Mouse (Mus musculus) thymus, postnatal 36 days (tissue): Measurements from ENCODE around the gene Slc25a26.
"Not testable (repeated sequence)": the region's sequence is repeated elsewhere in the genome, so short reads cannot be mapped to it uniquely, and the experiment has no call there.

ENCODE experiments used
- DNase-seq, 2 experiments: peaks; one replicate each; pipeline ENCODE4 v3.0.0; 2022; ENCODE audit warnings: mixed read lengths in 2 of 2

The Slc25a26 gene

DNA sequence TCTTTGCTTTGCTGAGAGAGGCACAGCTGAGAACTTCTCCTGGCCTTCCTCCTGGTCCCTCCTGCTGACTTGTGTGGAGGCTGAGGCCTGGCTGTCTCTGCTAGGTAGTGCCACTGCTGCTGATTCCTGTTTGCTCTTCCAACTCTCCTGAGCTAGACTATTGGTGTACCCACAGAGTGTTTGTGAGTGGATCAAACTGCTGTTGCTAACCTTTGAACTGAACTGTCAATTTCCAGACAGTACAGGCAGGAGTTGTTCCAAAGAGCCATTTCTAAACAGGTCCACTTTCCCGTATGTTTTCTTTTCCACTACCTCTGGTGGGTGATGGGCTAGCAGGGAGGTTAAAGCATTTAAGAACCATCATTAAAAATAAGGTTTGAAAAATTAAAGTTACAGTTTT lies 58.5 kb downstream of the Slc25a26 start:
- DNase-seq = not testable (repeated sequence)

DNA sequence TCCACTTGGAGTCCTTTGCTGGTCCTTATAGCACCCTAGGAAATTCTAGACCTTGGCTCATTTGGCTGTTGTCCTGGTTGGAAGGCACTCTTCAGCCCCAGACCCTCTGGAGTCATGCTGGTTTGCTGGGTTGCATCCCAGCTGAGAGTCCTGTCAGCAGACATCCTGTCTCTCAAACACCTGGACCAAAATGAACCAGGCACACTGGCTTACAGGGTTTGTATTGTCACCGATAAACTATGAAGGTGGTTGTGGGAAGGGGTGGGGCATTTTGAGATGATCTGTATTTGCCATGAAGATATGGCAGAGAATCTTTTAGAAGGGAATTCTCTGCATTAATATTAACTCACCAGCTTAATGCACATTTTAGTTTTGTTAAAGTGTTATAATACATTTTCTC lies 60.8 kb downstream of the Slc25a26 start:
- no peak for DNase-seq

GRCm38 (mm10) chr6:94561346-94561745 lies 61.2 kb downstream of the Slc25a26 start:
- DNase-seq = no peak

GRCm38 (mm10) chr6:94563203-94563940 lies 63.2 kb downstream of the Slc25a26 start:
- no peak for DNase-seq

GRCm38 (mm10) chr6:94565766-94566165 lies 65.6 kb downstream of the Slc25a26 start:
- DNase-seq = no peak

- DNase-seq = no peak
These were observed 67.9 kb downstream of the Slc25a26 start for GRCm38 (mm10) chr6:94568040-94568439.

DNA sequence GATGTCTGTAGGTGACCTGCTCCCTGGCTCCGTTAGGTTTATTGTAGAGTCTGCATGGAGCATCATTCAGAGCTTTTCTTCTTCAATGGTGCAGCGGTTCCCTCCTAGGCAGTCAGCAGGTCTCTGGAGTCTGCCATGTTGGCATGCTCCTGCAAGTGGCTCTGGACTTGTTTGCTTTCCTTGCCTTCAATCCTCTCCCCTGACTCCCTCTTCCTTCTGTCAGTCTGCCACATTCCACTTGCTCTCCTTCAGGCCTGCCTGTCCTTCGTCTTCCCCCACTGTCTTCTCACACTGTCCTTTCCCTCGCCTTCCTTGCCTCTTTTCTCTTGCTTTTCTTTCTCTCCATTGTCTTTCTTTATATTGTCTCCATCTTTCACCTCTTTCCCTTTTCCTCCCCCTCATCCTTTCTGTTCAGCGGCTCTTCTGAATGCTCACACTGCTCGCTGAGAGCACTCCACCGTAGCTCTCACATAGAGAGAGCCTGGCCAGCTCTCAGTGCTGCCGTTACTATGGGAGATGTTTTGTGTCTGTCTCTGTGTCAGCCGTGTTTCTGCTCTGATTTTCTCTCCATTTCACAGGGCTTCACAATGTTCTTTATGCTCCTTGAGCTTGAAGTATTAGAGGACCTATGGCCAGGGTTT lies 75.5 kb downstream of the Slc25a26 start:
- no peak for DNase-seq

DNA sequence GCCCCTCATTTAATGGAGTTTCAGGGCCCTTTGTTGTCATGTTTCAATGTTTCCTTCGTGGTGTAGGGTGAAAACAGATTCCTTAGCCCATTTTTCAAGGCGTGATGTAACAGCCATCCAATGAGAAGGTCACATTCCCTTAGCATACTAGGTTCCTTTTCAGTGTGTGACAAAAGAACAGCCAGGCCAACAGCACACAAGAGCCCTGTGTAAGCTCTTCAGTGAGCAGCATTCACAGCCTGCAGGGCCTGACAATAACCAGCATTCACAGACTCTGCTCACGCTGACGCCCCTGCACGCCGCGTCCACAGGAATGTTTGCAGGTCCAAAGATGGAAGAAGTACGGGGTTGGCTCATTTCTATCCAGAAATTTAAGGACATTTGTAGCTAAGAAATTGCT lies 77.9 kb downstream of the Slc25a26 start:
- DNase-seq = no peak

DNA sequence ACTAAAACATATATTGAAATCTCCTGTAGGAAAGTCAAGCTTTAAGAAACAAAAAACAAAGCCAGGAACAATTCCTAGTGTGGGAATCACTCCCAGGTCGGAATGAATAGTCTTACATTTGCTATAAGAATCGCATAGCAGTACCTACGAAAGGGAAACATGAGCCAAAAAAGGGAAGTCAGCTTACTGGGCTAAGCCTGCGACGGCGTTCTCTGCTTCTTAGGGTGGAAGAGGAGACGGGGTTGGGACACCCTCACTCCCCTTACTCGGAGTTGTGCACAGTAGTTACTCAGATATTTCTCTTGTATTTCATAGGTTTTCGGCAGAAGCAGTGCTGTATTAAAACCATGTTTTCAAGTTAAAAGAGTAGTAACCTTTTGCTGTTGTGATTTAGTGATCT lies 81.9 kb downstream of the Slc25a26 start:
- DNase-seq = no peak

DNA sequence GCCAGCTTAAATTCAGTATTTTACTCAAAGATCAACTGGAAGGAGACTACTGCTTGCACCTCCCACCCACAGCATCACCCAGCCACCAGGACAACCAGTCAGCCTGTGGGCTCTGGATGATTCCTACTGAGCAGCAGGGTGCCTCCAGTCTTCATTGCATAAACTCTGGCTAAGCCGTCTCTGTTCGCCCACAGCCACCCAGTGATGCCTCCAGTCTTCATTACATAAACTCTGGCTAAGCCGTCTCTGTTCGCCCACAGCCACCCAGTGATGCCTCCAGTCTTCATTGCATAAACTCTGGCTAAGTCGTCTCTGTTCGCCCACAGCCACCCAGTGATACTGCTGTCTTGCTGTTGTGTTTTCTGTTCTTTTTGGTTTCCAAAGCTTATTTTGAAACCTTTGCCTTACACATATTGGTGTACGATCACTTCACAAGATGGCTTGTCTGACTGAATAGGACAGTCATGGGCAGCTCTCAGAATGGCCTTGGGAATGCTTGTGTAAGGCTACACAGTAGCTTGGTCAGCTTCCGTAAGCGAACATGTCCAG lies 84.1 kb downstream of the Slc25a26 start:
- no peak for DNase-seq

DNA sequence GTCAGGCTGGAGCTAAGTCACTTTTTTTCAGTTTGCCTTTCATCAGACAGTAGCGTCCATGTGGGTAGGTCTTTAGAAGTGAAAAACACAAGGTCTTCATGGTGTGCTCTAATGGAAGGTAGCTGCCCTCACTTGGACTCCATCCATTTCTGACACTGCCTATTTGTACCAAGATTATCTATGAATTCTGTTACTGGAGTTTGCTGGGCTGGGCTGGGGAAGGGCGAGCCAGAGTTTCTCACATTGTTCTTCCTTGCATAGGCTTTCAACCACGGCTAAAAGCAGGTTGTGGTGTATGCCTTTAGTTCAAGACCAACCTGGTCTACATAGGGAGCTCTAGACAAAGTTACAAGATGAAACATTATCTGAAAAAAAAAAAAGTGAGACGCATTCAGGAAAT lies 84.8 kb downstream of the Slc25a26 start:
- DNase-seq = no peak

DNA sequence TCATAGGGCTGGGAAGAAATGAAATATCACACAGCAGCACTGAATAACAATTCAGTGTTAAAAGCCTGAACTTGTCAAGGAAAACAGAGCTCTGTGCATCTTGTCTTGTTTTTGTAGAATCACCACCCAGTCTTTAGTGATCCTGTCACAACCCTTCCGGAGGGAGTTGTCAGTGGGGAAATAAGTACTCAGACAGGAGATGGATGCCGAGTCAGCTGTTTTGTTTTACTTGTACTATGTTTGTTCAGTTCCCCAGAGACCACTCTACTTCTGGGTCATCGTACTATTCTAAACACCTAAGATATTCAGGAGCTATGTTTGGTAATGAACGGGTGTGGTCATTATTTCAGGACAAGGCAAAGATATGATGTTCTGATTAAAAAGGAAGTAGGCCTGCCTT lies 88.2 kb downstream of the Slc25a26 start:
- DNase-seq = no peak

- DNase-seq = no peak
These were observed 92.1 kb downstream of the Slc25a26 start for GRCm38 (mm10) chr6:94592243-94592642.

GRCm38 (mm10) chr6:94592710-94593109 lies 92.6 kb downstream of the Slc25a26 start:
- no peak for DNase-seq

DNA sequence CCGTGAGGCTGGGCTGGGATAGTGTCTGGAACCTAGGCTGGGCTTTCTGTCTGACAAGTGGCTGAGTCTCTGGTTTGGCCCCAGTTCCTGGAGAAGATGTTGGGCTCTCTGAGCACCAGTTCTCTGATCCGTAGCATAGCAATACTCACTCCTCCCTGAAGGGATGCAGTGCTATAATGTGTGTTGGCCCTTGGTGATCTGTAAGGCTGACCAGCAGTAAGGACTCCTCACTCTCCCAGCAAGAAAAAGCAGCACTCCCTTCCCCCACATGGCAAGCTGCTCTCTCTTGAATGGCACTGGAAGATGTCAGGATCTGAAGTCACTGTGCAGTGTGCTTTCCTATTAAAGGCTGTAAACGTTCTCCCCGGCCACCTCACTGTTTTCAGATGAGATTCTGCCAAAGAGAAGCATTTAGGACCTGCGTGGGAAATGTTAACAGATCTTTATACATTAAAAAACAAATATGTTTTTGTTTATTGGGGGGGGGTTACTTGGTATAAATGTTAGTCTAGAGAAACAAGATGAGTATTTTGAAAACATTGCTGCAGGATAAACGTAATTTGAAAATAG lies 94.0 kb downstream of the Slc25a26 start:
- DNase-seq = no peak

GRCm38 (mm10) chr6:94594711-94595110 lies 94.6 kb downstream of the Slc25a26 start:
- DNase-seq = no peak

GRCm38 (mm10) chr6:94595206-94595605 lies 95.1 kb downstream of the Slc25a26 start:
- DNase-seq = no peak

DNA sequence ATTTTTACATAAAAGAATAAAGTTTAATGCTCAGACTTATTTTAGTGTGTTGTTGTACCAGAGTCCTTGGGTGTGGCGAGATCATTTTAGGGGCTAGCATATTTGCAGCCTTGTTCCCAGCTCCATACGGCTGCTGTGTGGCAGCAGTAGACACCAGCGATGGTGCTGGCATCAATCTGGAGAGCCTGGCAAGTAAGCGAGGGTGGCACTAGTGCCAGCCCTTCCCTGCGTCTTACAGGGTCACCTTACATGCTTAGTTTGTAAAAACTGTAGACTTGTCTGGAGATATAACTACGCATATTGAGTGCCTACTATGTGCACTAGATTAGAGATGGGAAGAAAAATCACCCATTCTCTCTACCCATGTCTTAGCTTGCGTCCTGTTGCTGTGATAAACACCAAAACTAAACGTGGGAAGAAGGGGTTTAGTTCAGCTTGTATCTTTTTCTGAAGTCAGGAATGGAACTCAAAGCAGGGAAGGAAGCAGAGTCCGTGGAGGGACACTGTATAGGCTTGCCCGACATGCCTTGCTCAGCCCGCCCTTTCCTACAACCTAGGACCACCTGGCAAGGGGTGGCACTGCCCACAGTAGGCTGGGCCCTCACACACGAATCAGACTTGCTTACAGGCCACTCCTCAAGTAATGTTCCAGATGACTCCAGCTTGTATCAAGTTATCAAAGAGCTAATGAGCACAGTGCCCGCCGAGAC lies 96.1 kb downstream of the Slc25a26 start:
- no peak for DNase-seq

GRCm38 (mm10) chr6:94596761-94597485 lies 96.8 kb downstream of the Slc25a26 start:
- DNase-seq = peak; percentile 38 to 45

DNA sequence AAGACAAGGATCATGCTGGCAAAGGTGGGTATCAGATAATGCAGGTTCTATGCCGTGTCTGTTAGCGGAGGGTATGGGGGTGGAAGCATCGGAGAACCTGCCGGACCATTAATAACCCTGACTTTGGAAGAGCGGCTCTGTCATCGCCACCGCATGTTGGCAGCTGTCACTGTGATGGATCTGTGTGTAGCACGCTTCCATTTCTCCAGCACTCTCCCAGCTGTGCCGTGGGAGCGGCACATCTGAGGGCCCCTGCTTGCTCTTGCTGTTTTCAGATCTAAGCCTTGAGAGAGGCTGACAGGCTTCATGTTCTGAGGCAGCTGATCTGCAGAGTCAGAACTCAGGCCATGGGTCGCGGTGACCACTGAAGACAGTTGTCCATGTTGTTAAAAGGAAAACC lies 98.3 kb downstream of the Slc25a26 start:
- no peak for DNase-seq

GRCm38 (mm10) chr6:94599016-94599415 lies 98.9 kb downstream of the Slc25a26 start:
- DNase-seq = no peak

GRCm38 (mm10) chr6:94601101-94601500 lies 101.0 kb downstream of the Slc25a26 start:
- no peak for DNase-seq

DNA sequence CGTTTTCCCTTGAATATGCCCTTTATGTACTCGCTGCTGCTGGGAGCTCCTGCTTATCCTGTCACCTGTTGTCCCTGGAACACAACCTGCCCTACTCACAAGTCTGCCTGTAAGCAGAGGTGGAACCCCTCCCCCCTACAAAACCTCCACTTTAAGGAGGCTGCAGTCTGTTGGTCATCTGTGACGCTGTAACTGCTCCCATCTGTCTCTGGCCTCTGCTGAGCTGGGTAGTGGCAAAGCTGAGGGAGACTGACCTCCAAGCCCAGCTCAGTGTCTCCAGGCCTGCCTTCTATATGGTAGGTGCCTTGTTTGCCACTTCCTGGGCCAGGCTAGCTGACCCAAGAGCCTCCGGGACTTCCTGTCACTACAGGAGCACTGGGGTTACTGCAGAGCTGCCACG lies 101.7 kb downstream of the Slc25a26 start:
- DNase-seq = no peak
